ENCODE assay signal across 8 mouse cellular contexts in the genomic region with DNA sequence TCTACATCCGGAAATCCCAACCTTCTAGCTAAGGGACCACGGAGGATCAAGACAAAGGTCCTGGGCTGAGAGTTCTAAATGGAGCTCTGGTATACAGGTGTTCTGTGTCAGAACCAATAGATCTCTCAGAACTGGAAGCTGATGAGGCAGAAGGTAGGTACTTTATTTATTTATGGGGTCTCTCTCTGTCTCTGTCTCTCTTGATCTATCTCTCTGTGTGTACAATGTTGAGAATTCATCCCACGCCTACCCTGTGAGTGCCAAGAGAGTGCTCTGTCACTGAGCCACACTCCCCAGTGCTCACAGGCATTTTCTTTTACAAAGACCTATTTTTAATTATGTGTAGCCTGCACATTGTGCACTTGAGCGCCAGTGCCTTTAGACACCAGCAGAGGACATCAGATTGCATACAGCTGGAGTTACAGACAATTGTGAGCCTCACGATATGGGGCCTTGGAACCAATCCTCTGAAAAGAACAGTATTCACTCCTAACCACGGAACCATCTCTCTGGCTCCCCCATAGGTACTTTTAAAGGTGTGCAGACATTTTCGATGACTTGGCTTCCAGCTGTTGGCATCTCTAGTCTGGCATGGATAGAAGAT. TPM values are rescaled to one million over a fixed set of nuclear protein-coding genes. Genes with fewer than 3 reads are reported as not detected.
DNase-seq lines count a peak whose midpoint lies in the region; ATAC-seq lines count a peak whose summit lies in the region.

A gene (minus strand): TSS at position 51 of the 604 bp plus-strand sequence.

- no peak within 1 kb of the TSS for H3K4me2 ChIP-seq in kidney, embryonic 14.5 days (replicated peaks; ENCODE audit: low read depth, low read length)
- no peak within 1 kb of the TSS for H3K4me2 ChIP-seq in intestine, embryonic 14.5 days (ENCODE audit: low read length)

- no peaks in the 10 kb centered on the region for H3K27me3 ChIP-seq in kidney, embryonic 14.5 days (ENCODE audit: control insufficient read depth, insufficient read depth, low read length)
- H3K27me3 ChIP-seq in intestine, embryonic 14.5 days (replicated peaks; ENCODE audit: control insufficient read depth, insufficient read depth, low read length) = no peaks in the 10 kb centered on the region

- no peaks in the 10 kb centered on the region for H3K4me1 ChIP-seq in kidney, embryonic 14.5 days (ENCODE audit: control insufficient read depth, insufficient read depth, low read length)
- H3K4me1 ChIP-seq in intestine, embryonic 14.5 days (replicated peaks; ENCODE audit: control insufficient read depth, insufficient read depth, low read length) = no peaks in the 10 kb centered on the region

- no peak within 1 kb of the TSS for H3K9ac ChIP-seq in kidney, embryonic 14.5 days (ENCODE audit: low read depth, low read length)
- no peak within 1 kb of the TSS for H3K9ac ChIP-seq in intestine, embryonic 14.5 days (ENCODE audit: low read length)

- H3K27ac ChIP-seq in kidney, embryonic 14.5 days (ENCODE audit: low read depth, low read length) = no peak within 1 kb of the TSS
- H3K27ac ChIP-seq in intestine, embryonic 14.5 days (ENCODE audit: low read depth) = no peak within 1 kb of the TSS

- WGBS in kidney, embryonic 14.5 days = 73% methylated on average over 7 of the region's 7 CpGs
- 67% methylated on average over 7 of the region's 7 CpGs for whole genome bisulfite sequencing in intestine, embryonic 14.5 days

- ATAC-seq in kidney, embryonic 14.5 days (ENCODE audit: low FRiP score, low TSS enrichment) = no peak
- no peak for ATAC-seq in intestine, embryonic 14.5 days (replicated peaks; ENCODE audit: low FRiP score, low TSS enrichment, low read depth)
- peak; percentile 78 for ATAC-seq in megakaryocyte progenitor cell, adult 5-6 weeks (replicated peaks; ENCODE audit: poor library complexity)

- H3K9me3 ChIP-seq in kidney, embryonic 14.5 days (ENCODE audit: control insufficient read depth, low read length) = no peaks in the 10 kb centered on the region
- H3K9me3 ChIP-seq in intestine, embryonic 14.5 days (ENCODE audit: control insufficient read depth, low read length) = no peaks in the 10 kb centered on the region

- no peak within 1 kb of the TSS for H3K4me3 ChIP-seq in kidney, embryonic 14.5 days (ENCODE audit: low read length)
- no peak within 1 kb of the TSS for H3K4me3 ChIP-seq in intestine, embryonic 14.5 days (ENCODE audit: low read depth, low read length)

- no peak for DNase-seq in kidney, postnatal 36 days
- DNase-seq in adrenal gland, postnatal 14 days = no peak
- DNase-seq in gastrocnemius, postnatal 10 days = no peak
- no peak for DNase-seq in intestine, embryonic 14.5 days (ENCODE audit: low spot score)
- no peak for DNase-seq in adipocyte (ENCODE audit: low spot score)
- no peak for DNase-seq in B cell, adult 2 months

- H3K36me3 ChIP-seq in kidney, embryonic 14.5 days (ENCODE audit: control insufficient read depth, insufficient read depth, low read length) = no peaks in the 10 kb centered on the region
- H3K36me3 ChIP-seq in intestine, embryonic 14.5 days (ENCODE audit: control insufficient read depth, insufficient read depth, low read length) = no peaks in the 10 kb centered on the region

RNA-seq across cellular contexts. Expression of the gene that starts here (rescaled TPM):
- polyA plus RNA-seq in kidney, embryonic 14.5 days (2014; fragmentation: Nextera tagmentation; extraction: Ambion mirVana) = 212 and 221 TPM in 2 replicates
- 239 and 243 TPM in 2 replicates for total RNA-seq in adrenal gland, postnatal 14 days (2021)
- total RNA-seq in gastrocnemius, postnatal 10 days (2021) = 100 to 1,000 TPM; 200 to 203 TPM
- 206 and 207 TPM in 2 replicates for polyA plus RNA-seq in intestine, embryonic 14.5 days (2014; fragmentation: Nextera tagmentation; extraction: Ambion mirVana)
- 379 and 381 TPM in 2 replicates for total RNA-seq in megakaryocyte progenitor cell, adult 5-6 weeks (2015)
- total RNA-seq in megakaryocyte progenitor cell, adult 5-6 weeks (2017) = 286 and 389 TPM in 2 replicates
